Mouse (Mus musculus): ENCODE data around the gene Zbtb20.

The Zbtb20 gene

GRCm38 (mm10) chr16:43511531-43511930 is 635.9 kb downstream of the Zbtb20 start:
- DNase-seq (ENCODE audit: low read depth, low spot score) = no peak

GRCm38 (mm10) chr16:43513933-43514332 is 638.3 kb downstream of the Zbtb20 start:
- no peak for DNase-seq (ENCODE audit: low read depth, low spot score)

- no peak for DNase-seq (ENCODE audit: low read depth, low spot score)
Observed at GRCm38 (mm10) chr16:43515538-43515937, 639.9 kb downstream of the Zbtb20 start.

GRCm38 (mm10) chr16:43520274-43520673 is 644.6 kb downstream of the Zbtb20 start:
- no peak for DNase-seq (ENCODE audit: low read depth, low spot score)

- DNase-seq (ENCODE audit: low read depth, low spot score) = no peak
Observed at GRCm38 (mm10) chr16:43522482-43522881, 646.8 kb downstream of the Zbtb20 start.

GRCm38 (mm10) chr16:43524179-43524578 is 648.5 kb downstream of the Zbtb20 start:
- no peak for DNase-seq (ENCODE audit: low read depth, low spot score)

- DNase-seq (ENCODE audit: low read depth, low spot score) = no peak
Observed at GRCm38 (mm10) chr16:43525624-43526023, 649.9 kb downstream of the Zbtb20 start.

- DNase-seq (ENCODE audit: low read depth, low spot score) = no peak
Observed at GRCm38 (mm10) chr16:43528300-43528699, 652.6 kb downstream of the Zbtb20 start.

GRCm38 (mm10) chr16:43531328-43531727 is 655.6 kb downstream of the Zbtb20 start:
- DNase-seq (ENCODE audit: low read depth, low spot score) = no peak

GRCm38 (mm10) chr16:43534103-43534502 is 658.4 kb downstream of the Zbtb20 start:
- DNase-seq (ENCODE audit: low read depth, low spot score) = no peak

GRCm38 (mm10) chr16:43535912-43536311 is 660.2 kb downstream of the Zbtb20 start:
- no peak for DNase-seq (ENCODE audit: low read depth, low spot score)

- no peak for DNase-seq (ENCODE audit: low read depth, low spot score)
Observed at GRCm38 (mm10) chr16:43537163-43537562, 661.5 kb downstream of the Zbtb20 start.

- DNase-seq (ENCODE audit: low read depth, low spot score) = no peak
Observed at GRCm38 (mm10) chr16:43539659-43540096, 664.0 kb downstream of the Zbtb20 start.

GRCm38 (mm10) chr16:43540108-43540507 is 664.4 kb downstream of the Zbtb20 start:
- DNase-seq (ENCODE audit: low read depth, low spot score) = no peak

GRCm38 (mm10) chr16:43540546-43541167 is 665.0 kb downstream of the Zbtb20 start:
- DNase-seq (ENCODE audit: low read depth, low spot score) = no peak

GRCm38 (mm10) chr16:43545261-43545660 is 669.6 kb downstream of the Zbtb20 start:
- no peak for DNase-seq (ENCODE audit: low read depth, low spot score)

- no peak for DNase-seq (ENCODE audit: low read depth, low spot score)
Observed at GRCm38 (mm10) chr16:43547323-43548180, 671.9 kb downstream of the Zbtb20 start.

- no peak for DNase-seq (ENCODE audit: low read depth, low spot score)
Observed at GRCm38 (mm10) chr16:43548774-43549173, 673.1 kb downstream of the Zbtb20 start.

GRCm38 (mm10) chr16:43549425-43550089 is 673.9 kb downstream of the Zbtb20 start:
- no peak for DNase-seq (ENCODE audit: low read depth, low spot score)

GRCm38 (mm10) chr16:43552443-43552842 is 676.8 kb downstream of the Zbtb20 start:
- DNase-seq (ENCODE audit: low read depth, low spot score) = no peak

- no peak for DNase-seq (ENCODE audit: low read depth, low spot score)
Observed at GRCm38 (mm10) chr16:43557385-43557784, 681.7 kb downstream of the Zbtb20 start.

GRCm38 (mm10) chr16:43561330-43561729 is 685.6 kb downstream of the Zbtb20 start:
- DNase-seq (ENCODE audit: low read depth, low spot score) = no peak

All from c-Kit-negative CD71-positive TER-119-positive erythroid progenitor cells, embryonic 14.5 days (primary cell).